Mouse (Mus musculus) heart, adult 9 months (tissue): ENCODE data around the gene Slc23a2.

Experiments
- DNase-seq, 2 experiments: peaks; one replicate each; pipeline ENCODE4 v3.0.0; 2022; ENCODE audit warnings: low spot score in 2 of 2

Slc23a2 gene

GRCm38 (mm10) chr2:132049921-132050320 lies 95.0 kb downstream of the Slc23a2 start:
- DNase-seq, result no peak

- no peak for DNase-seq
These were observed 95.4 kb downstream of the Slc23a2 start for GRCm38 (mm10) chr2:132049491-132049890.

GRCm38 (mm10) chr2:132048143-132048772 lies 96.7 kb downstream of the Slc23a2 start:
- no peak for DNase-seq

- no peak for DNase-seq
These were observed 97.5 kb downstream of the Slc23a2 start for GRCm38 (mm10) chr2:132047364-132047763.

- no peak for DNase-seq
These were observed 98.2 kb downstream of the Slc23a2 start for GRCm38 (mm10) chr2:132046659-132047058.

GRCm38 (mm10) chr2:132044320-132045274 lies 100.3 kb downstream of the Slc23a2 start:
- DNase-seq, result no peak

- peak; percentile 92 for DNase-seq
These were observed 101.7 kb downstream of the Slc23a2 start for GRCm38 (mm10) chr2:132043101-132043621.

- DNase-seq, result no peak
These were observed 105.0 kb downstream of the Slc23a2 start for GRCm38 (mm10) chr2:132039894-132040293.

- DNase-seq, result peak; percentile 42 to 44
These were observed 108.6 kb downstream of the Slc23a2 start for GRCm38 (mm10) chr2:132036326-132036725.

GRCm38 (mm10) chr2:132035470-132035835 lies 109.5 kb downstream of the Slc23a2 start:
- DNase-seq, result no peak

- peak; percentile 49 to 50 for DNase-seq
These were observed 110.1 kb downstream of the Slc23a2 start for GRCm38 (mm10) chr2:132034590-132035469.

- no peak for DNase-seq
These were observed 113.4 kb downstream of the Slc23a2 start for GRCm38 (mm10) chr2:132031364-132032095.

- no peak for DNase-seq
These were observed 114.2 kb downstream of the Slc23a2 start for GRCm38 (mm10) chr2:132030418-132031363.

- peak; percentile 78 to 83 for DNase-seq
These were observed 115.1 kb downstream of the Slc23a2 start, which contains the start of gene Rassf2 for GRCm38 (mm10) chr2:132029646-132030417. Gene Rassf2 (minus strand): TSS chr2:132030258.

GRCm38 (mm10) chr2:132028894-132029605 lies 115.9 kb downstream of the Slc23a2 start:
- peak; percentile 41 for DNase-seq

- DNase-seq, result no peak
These were observed 116.8 kb downstream of the Slc23a2 start for GRCm38 (mm10) chr2:132028107-132028506.

- DNase-seq, result peak; percentile 46 to 70
These were observed 117.5 kb downstream of the Slc23a2 start for GRCm38 (mm10) chr2:132027366-132027765.

- DNase-seq, result no peak
These were observed 120.9 kb downstream of the Slc23a2 start for GRCm38 (mm10) chr2:132024028-132024427.
